Mouse (Mus musculus): ENCODE measurements around the gene 9530003J23Rik.

- TF ChIP-seq CTCF (IDR thresholded peaks at IDR 0.05; ENCODE audit: control insufficient read depth, insufficient read depth, insufficient replicate concordance, low read depth, low read length): no peak
- no peak for TF ChIP-seq POLR2A (IDR thresholded peaks at IDR 0.05; ENCODE audit: control insufficient read depth, low read depth, low read length)
These were observed 37.3 kb upstream of the 9530003J23Rik start for GRCm38 (mm10) chr10:117275681-117276369.

All from testis, adult 2 months (tissue).